Mouse (Mus musculus) ES-E14 (cell line): Measurements from ENCODE around the gene Tpt1.

Experiments used
- ZC3H11A ChIP-seq: IDR thresholded peaks from 2 replicates; pipeline ENCODE4 v1.6.1; 2012; ENCODE audit warnings: low read depth, mild to moderate bottlenecking, inconsistent platforms, low read length, borderline replicate concordance
- ZNF384 ChIP-seq: IDR thresholded peaks from 2 replicates; pipeline ENCODE4 v1.6.1; 2012; ENCODE audit warnings: low read depth, low read length, inconsistent platforms

- TF ChIP-seq ZC3H11A (no peak), ZNF384 (peak; percentile 74; the same call in 1 of the 2 replicates)
These were observed 4.3 kb downstream of the Tpt1 start for GRCm38 (mm10) chr14:75849236-75849635.
